Mouse (Mus musculus): ENCODE results near the gene Nmt2. TPM values are rescaled to one million over a fixed set of nuclear protein-coding genes. Genes with fewer than 3 reads are reported as not detected.

Gene Nmt2
- polyA plus RNA-seq (2012; rRNA removed), result 7.4 and 8.1 TPM in 2 replicates

- DNase-seq, result peak; percentile 100
- Histone ChIP-seq H3K4me1 (replicated peaks; ENCODE audit: control insufficient read depth, insufficient read depth, low read length) (peaks cover 8% of the 10 kb centered on the region), H3K4me3 (ENCODE audit: control insufficient read depth, insufficient read depth, low read length) (peak within 1 kb of the TSS; percentile 80), H3K27me3 (ENCODE audit: control insufficient read depth, insufficient read depth, low read length) (no peaks in the 10 kb centered on the region), H3K27ac (ENCODE audit: control insufficient read depth, insufficient read depth, low read length) (no peak within 1 kb of the TSS), H3K36me3 (ENCODE audit: control insufficient read depth, insufficient read depth, low read length) (no peaks in the 10 kb centered on the region)
- under 1% methylated on average over 88 of the region's 88 CpGs for WGBS
- peak; percentile 60; the same call in 1 of the 2 replicates for TF ChIP-seq CTCF (IDR thresholded peaks at IDR 0.05; ENCODE audit: borderline replicate concordance, control insufficient read depth, extremely low read depth, insufficient read depth, low read length, poor library complexity)
- TF ChIP-seq POLR2A (IDR thresholded peaks at IDR 0.05; ENCODE audit: control insufficient read depth, extremely low read depth, insufficient read depth, low read length, poor library complexity), result peak; percentile 72
Measured at GRCm38 (mm10) chr2:3283602-3284472, at the start of gene Nmt2. Gene Nmt2, plus strand, starts transcription at chr2:3284212.

- no peak for DNase-seq
- H3K36me3 ChIP-seq (ENCODE audit: control insufficient read depth, insufficient read depth, low read length), result no peaks in the 10 kb centered on the region
- WGBS, result 73% methylated on average over 5 of the region's 5 CpGs
- H3K4me1 ChIP-seq (replicated peaks; ENCODE audit: control insufficient read depth, insufficient read depth, low read length), result no peaks in the 10 kb centered on the region
- H3K27ac ChIP-seq (ENCODE audit: control insufficient read depth, insufficient read depth, low read length), result no peak overlapping the region
- no peak overlapping the region for H3K4me3 ChIP-seq (ENCODE audit: control insufficient read depth, insufficient read depth, low read length)
- TF ChIP-seq CTCF (IDR thresholded peaks at IDR 0.05; ENCODE audit: borderline replicate concordance, control insufficient read depth, extremely low read depth, insufficient read depth, low read length, poor library complexity), result no peak
- no peak for TF ChIP-seq POLR2A (IDR thresholded peaks at IDR 0.05; ENCODE audit: control insufficient read depth, extremely low read depth, insufficient read depth, low read length, poor library complexity)
- no peaks in the 10 kb centered on the region for H3K27me3 ChIP-seq (ENCODE audit: control insufficient read depth, insufficient read depth, low read length)
Measured at GRCm38 (mm10) chr2:3239255-3239654, 44.8 kb upstream of the Nmt2 start.

- TF ChIP-seq CTCF (IDR thresholded peaks at IDR 0.05; ENCODE audit: borderline replicate concordance, control insufficient read depth, extremely low read depth, insufficient read depth, low read length, poor library complexity) (no peak), POLR2A (IDR thresholded peaks at IDR 0.05; ENCODE audit: control insufficient read depth, extremely low read depth, insufficient read depth, low read length, poor library complexity) (no peak)
- WGBS, result 86% methylated on average over 3 of the region's 3 CpGs
Measured at GRCm38 (mm10) chr2:3244251-3244650, 39.8 kb upstream of the Nmt2 start.

GRCm38 (mm10) chr2:3251309-3251708, 32.7 kb upstream of the Nmt2 start:
- no peak overlapping the region for H3K4me3 ChIP-seq (ENCODE audit: control insufficient read depth, insufficient read depth, low read length)
- TF ChIP-seq POLR2A (IDR thresholded peaks at IDR 0.05; ENCODE audit: control insufficient read depth, extremely low read depth, insufficient read depth, low read length, poor library complexity) (no peak), CTCF (IDR thresholded peaks at IDR 0.05; ENCODE audit: borderline replicate concordance, control insufficient read depth, extremely low read depth, insufficient read depth, low read length, poor library complexity) (no peak)
- H3K4me1 ChIP-seq (replicated peaks; ENCODE audit: control insufficient read depth, insufficient read depth, low read length), result no peaks in the 10 kb centered on the region
- no peaks in the 10 kb centered on the region for H3K36me3 ChIP-seq (ENCODE audit: control insufficient read depth, insufficient read depth, low read length)
- H3K27ac ChIP-seq (ENCODE audit: control insufficient read depth, insufficient read depth, low read length), result no peak overlapping the region
- no peak for DNase-seq
- WGBS, result 92% methylated on average over 2 of the region's 2 CpGs
- H3K27me3 ChIP-seq (ENCODE audit: control insufficient read depth, insufficient read depth, low read length), result no peaks in the 10 kb centered on the region

More at GRCm38 (mm10) chr2:3244251-3244650, 39.8 kb upstream of the Nmt2 start:
- H3K4me3 ChIP-seq (ENCODE audit: control insufficient read depth, insufficient read depth, low read length), result no peak overlapping the region
- no peaks in the 10 kb centered on the region for H3K36me3 ChIP-seq (ENCODE audit: control insufficient read depth, insufficient read depth, low read length)
- H3K27ac ChIP-seq (ENCODE audit: control insufficient read depth, insufficient read depth, low read length), result no peak overlapping the region
- H3K4me1 ChIP-seq (replicated peaks; ENCODE audit: control insufficient read depth, insufficient read depth, low read length), result no peaks in the 10 kb centered on the region
- H3K27me3 ChIP-seq (ENCODE audit: control insufficient read depth, insufficient read depth, low read length), result no peaks in the 10 kb centered on the region
- DNase-seq, result no peak

GRCm38 (mm10) chr2:3266466-3266865, 17.5 kb upstream of the Nmt2 start:
- TF ChIP-seq POLR2A (IDR thresholded peaks at IDR 0.05; ENCODE audit: control insufficient read depth, extremely low read depth, insufficient read depth, low read length, poor library complexity) (no peak), CTCF (IDR thresholded peaks at IDR 0.05; ENCODE audit: borderline replicate concordance, control insufficient read depth, extremely low read depth, insufficient read depth, low read length, poor library complexity) (no peak)
- WGBS, result 95% methylated on average over 3 of the region's 3 CpGs
- DNase-seq, result no peak

GRCm38 (mm10) chr2:3267879-3268278, 16.1 kb upstream of the Nmt2 start:
- H3K4me1 ChIP-seq (replicated peaks; ENCODE audit: control insufficient read depth, insufficient read depth, low read length), result no peaks in the 10 kb centered on the region
- no peak overlapping the region for H3K4me3 ChIP-seq (ENCODE audit: control insufficient read depth, insufficient read depth, low read length)
- no peak for TF ChIP-seq CTCF (IDR thresholded peaks at IDR 0.05; ENCODE audit: borderline replicate concordance, control insufficient read depth, extremely low read depth, insufficient read depth, low read length, poor library complexity)
- TF ChIP-seq POLR2A (IDR thresholded peaks at IDR 0.05; ENCODE audit: control insufficient read depth, extremely low read depth, insufficient read depth, low read length, poor library complexity), result no peak
- H3K27ac ChIP-seq (ENCODE audit: control insufficient read depth, insufficient read depth, low read length), result no peak overlapping the region
- DNase-seq, result no peak
- no peaks in the 10 kb centered on the region for H3K27me3 ChIP-seq (ENCODE audit: control insufficient read depth, insufficient read depth, low read length)
- 48% methylated on average over 3 of the region's 3 CpGs for WGBS
- no peaks in the 10 kb centered on the region for H3K36me3 ChIP-seq (ENCODE audit: control insufficient read depth, insufficient read depth, low read length)

More at GRCm38 (mm10) chr2:3266466-3266865, 17.5 kb upstream of the Nmt2 start:
- H3K36me3 ChIP-seq (ENCODE audit: control insufficient read depth, insufficient read depth, low read length), result no peaks in the 10 kb centered on the region
- H3K27ac ChIP-seq (ENCODE audit: control insufficient read depth, insufficient read depth, low read length), result no peak overlapping the region
- H3K4me1 ChIP-seq (replicated peaks; ENCODE audit: control insufficient read depth, insufficient read depth, low read length), result no peaks in the 10 kb centered on the region
- no peaks in the 10 kb centered on the region for H3K27me3 ChIP-seq (ENCODE audit: control insufficient read depth, insufficient read depth, low read length)
- H3K4me3 ChIP-seq (ENCODE audit: control insufficient read depth, insufficient read depth, low read length), result no peak overlapping the region
